Mouse (Mus musculus) cerebellum, adult 2 months (tissue): ENCODE measurements at regions not wholly inside any gene's neighbourhood (a gene's known extent, or its start where the extent isn't known, plus 50 kb on each side); places are given as distances from the start of the nearest gene placed in this dataset.

Source experiments
- CTCF ChIP-seq: fragments of 200-500 bp; IDR thresholded peaks from 2 replicates; pipeline ENCODE4 v1.5.1; 2011; ENCODE audit warnings: low read depth, mild to moderate bottlenecking, control low read depth, low read length, moderate library complexity, borderline replicate concordance; ENCODE audit not compliant: insufficient read depth
- POLR2A ChIP-seq: fragments of 200-500 bp; IDR thresholded peaks from 2 replicates; pipeline ENCODE4 v1.6.1; 2011; ENCODE audit warnings: low read length, control low read depth, borderline replicate concordance; ENCODE audit not compliant: insufficient read depth

DNA sequence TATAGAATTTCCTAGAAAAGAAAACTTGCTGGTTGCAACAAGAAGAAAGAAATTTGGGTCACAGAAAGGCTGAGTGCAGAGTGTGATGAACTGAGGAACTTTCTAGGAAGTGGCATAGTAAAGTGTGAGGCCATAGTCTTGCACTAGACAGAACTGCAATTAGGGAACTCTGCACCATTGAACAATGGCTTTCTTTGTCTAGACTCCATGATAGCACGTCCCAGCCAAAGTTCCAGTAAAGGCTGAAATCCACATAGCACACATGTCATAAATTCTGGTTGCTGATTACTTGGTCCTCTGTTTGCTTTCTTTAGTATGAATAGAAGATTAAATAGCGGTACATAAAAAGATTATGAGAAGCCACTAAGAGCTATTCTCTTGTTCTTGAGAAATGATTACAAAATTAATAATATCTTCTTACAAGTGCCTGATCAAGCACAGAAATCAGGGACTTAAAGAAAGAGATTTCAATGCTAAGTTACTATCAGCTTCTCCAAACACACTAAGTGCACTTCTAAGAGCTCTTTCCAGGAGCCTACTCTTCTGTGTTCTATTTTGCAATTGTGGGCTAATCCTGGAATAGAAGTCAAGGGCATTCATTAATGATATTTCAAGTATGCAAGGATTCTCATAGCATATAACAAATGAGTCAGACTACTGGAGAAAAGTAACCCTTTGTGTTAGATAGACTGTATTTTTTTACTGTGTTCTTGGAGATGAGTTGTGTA is 3233.4 kb upstream of the Gm6569 start:
- TF ChIP-seq POLR2A (no peak), CTCF (no peak)
